Mouse (Mus musculus): ENCODE data around the gene Tom1l2.

Gene Tom1l2

GRCm38 (mm10) chr11:60352559-60353411 lies at the start of gene Tom1l2, which contains the start of gene Drc3:
TSS of gene Tom1l2 (minus strand) at chr11:60352905.
TSS of gene Drc3 (plus strand) at chr11:60353329.
- DNase-seq (ENCODE audit: low spot score in 2 of 2), result peak; percentile 97 to 99

- DNase-seq (ENCODE audit: low spot score in 2 of 2), result no peak
Measured at GRCm38 (mm10) chr11:60397172-60397571, 44.5 kb upstream of the Tom1l2 start.

GRCm38 (mm10) chr11:60396546-60396945 lies 43.8 kb upstream of the Tom1l2 start:
- peak in 1 of 2 experiments; percentile 5 for DNase-seq (ENCODE audit: low spot score in 2 of 2)

GRCm38 (mm10) chr11:60391346-60391745 lies 38.6 kb upstream of the Tom1l2 start:
- no peak for DNase-seq (ENCODE audit: low spot score in 2 of 2)

- DNase-seq (ENCODE audit: low spot score in 2 of 2), result no peak
Measured at GRCm38 (mm10) chr11:60387944-60388343, 35.2 kb upstream of the Tom1l2 start.

GRCm38 (mm10) chr11:60385946-60386345 lies 33.2 kb upstream of the Tom1l2 start:
- DNase-seq (ENCODE audit: low spot score in 2 of 2), result no peak

GRCm38 (mm10) chr11:60384762-60385421 lies 32.2 kb upstream of the Tom1l2 start:
- DNase-seq (ENCODE audit: low spot score in 2 of 2), result no peak

- DNase-seq (ENCODE audit: low spot score in 2 of 2), result no peak
Measured at GRCm38 (mm10) chr11:60383518-60383917, 30.8 kb upstream of the Tom1l2 start.

- DNase-seq (ENCODE audit: low spot score in 2 of 2), result no peak
Measured at GRCm38 (mm10) chr11:60374481-60374880, 21.8 kb upstream of the Tom1l2 start.

GRCm38 (mm10) chr11:60370431-60370830 lies 17.7 kb upstream of the Tom1l2 start:
- DNase-seq (ENCODE audit: low spot score in 2 of 2), result no peak

- no peak for DNase-seq (ENCODE audit: low spot score in 2 of 2)
Measured at GRCm38 (mm10) chr11:60369448-60369847, 16.7 kb upstream of the Tom1l2 start.

- no peak for DNase-seq (ENCODE audit: low spot score in 2 of 2)
Measured at GRCm38 (mm10) chr11:60368909-60369308, 16.2 kb upstream of the Tom1l2 start.

- no peak for DNase-seq (ENCODE audit: low spot score in 2 of 2)
Measured at GRCm38 (mm10) chr11:60367256-60367655, 14.6 kb upstream of the Tom1l2 start.

- DNase-seq (ENCODE audit: low spot score in 2 of 2), result no peak
Measured at GRCm38 (mm10) chr11:60366239-60367019, 13.7 kb upstream of the Tom1l2 start.

GRCm38 (mm10) chr11:60360631-60361201 lies 8.0 kb upstream of the Tom1l2 start:
- no peak for DNase-seq (ENCODE audit: low spot score in 2 of 2)

- DNase-seq (ENCODE audit: low spot score in 2 of 2), result no peak
Measured at GRCm38 (mm10) chr11:60359936-60360335, 7.2 kb upstream of the Tom1l2 start.

GRCm38 (mm10) chr11:60359138-60359537 lies 6.4 kb upstream of the Tom1l2 start:
- no peak for DNase-seq (ENCODE audit: low spot score in 2 of 2)

- no peak for DNase-seq (ENCODE audit: low spot score in 2 of 2)
Measured at GRCm38 (mm10) chr11:60358548-60358947, 5.8 kb upstream of the Tom1l2 start.

- DNase-seq (ENCODE audit: low spot score in 2 of 2), result no peak
Measured at GRCm38 (mm10) chr11:60357116-60357515, 4.4 kb upstream of the Tom1l2 start.

GRCm38 (mm10) chr11:60355952-60356351 lies 3.2 kb upstream of the Tom1l2 start:
- no peak for DNase-seq (ENCODE audit: low spot score in 2 of 2)

- peak in 1 of 2 experiments; percentile 30 for DNase-seq (ENCODE audit: low spot score in 2 of 2)
Measured at GRCm38 (mm10) chr11:60351925-60352371, 757 bp downstream of the Tom1l2 start.

GRCm38 (mm10) chr11:60351388-60351787 lies 1.3 kb downstream of the Tom1l2 start:
- DNase-seq (ENCODE audit: low spot score in 2 of 2), result no peak
